Mouse (Mus musculus): ENCODE results near the gene Sh3bgrl.

Gene Sh3bgrl

GRCm38 (mm10) chrX:109235383-109236036 is 140.3 kb downstream of the Sh3bgrl start:
- intact Hi-C loops (cut with DNase I), result loop anchor here (10.0 kb wide), 1 partner anchor 151 kb away; no protein-coding TSS in a partner anchor

DNA sequence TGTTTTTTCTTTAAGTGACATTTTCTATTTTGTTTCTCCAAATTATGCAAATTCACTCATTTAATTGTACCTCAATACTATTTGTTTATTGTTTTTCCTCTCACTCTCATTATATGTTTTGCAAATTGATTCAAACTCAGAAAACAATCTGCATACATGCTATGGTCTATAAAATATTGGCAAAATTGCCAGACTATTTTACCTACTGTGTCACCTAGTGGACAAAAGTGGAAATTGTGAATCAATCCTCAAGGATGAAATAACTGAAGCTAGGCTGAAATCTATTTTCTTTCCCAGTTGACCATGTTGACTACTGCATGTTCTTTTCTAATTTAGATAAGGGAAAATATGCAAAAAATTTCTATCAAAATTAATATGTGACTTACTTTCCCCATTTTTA is 143.0 kb downstream of the Sh3bgrl start:
- intact Hi-C loops (cut with DNase I), result loop anchor here (10.0 kb wide), 1 partner anchor 153 kb away; no protein-coding TSS in a partner anchor
